Mouse (Mus musculus) ES-E14 (cell line): ENCODE measurements at regions not wholly inside any gene's neighbourhood (a gene's known extent, or its start where the extent isn't known, plus 50 kb on each side); places are given as distances from the start of the nearest gene placed in this dataset.

Experiments
- DNase-seq: peaks from one replicate; pipeline ENCODE4 v3.0.0-alpha.2; 2013; ENCODE audit warnings: low read depth, low spot score
- H3K27ac ChIP-seq: 2 replicates; pipeline ENCODE4 v1.5.1; 2012; ENCODE audit warnings: low read depth, mild to moderate bottlenecking, low read length, moderate library complexity, mixed read lengths; ENCODE audit not compliant: poor library complexity, insufficient read depth, severe bottlenecking
- H3K36me3 ChIP-seq: 2 replicates; pipeline ENCODE4 v1.6.1; 2012; ENCODE audit warnings: mild to moderate bottlenecking, low read length, moderate library complexity, mixed read lengths; ENCODE audit not compliant: control insufficient read depth, poor library complexity, insufficient read depth, severe bottlenecking
- H3K4me1 ChIP-seq, 2 experiments: fragments of 150-350 bp in 1 of 2; sonication (generic) in 1 of 2; 2 replicates each; pipeline ENCODE4 v1.6.1; 2012; ENCODE audit warnings: low read length in 2 of 2, mild to moderate bottlenecking in 1 of 2, mixed read lengths in 1 of 2; ENCODE audit not compliant: control insufficient read depth in 2 of 2, insufficient read depth in 2 of 2, poor library complexity in 1 of 2
- H3K4me3 ChIP-seq, 2 experiments: fragments of 150-350 bp in 1 of 2; sonication (generic) in 1 of 2; 2 replicates each; pipeline ENCODE4 v1.5.1; 2012; ENCODE audit warnings: low read length in 2 of 2, low read depth in 1 of 2, mild to moderate bottlenecking in 1 of 2, mixed read lengths in 1 of 2; ENCODE audit not compliant: insufficient read depth in 1 of 2, poor library complexity in 1 of 2, severe bottlenecking in 1 of 2
- H3K9ac ChIP-seq: 2 replicates; pipeline ENCODE4 v1.6.1; 2012; ENCODE audit warnings: low read depth, mild to moderate bottlenecking, low read length, mixed read lengths; ENCODE audit not compliant: poor library complexity, insufficient read depth, severe bottlenecking
- H3K9me3 ChIP-seq: fragments of 150-350 bp; sonication (generic); 2 replicates; pipeline ENCODE4 v1.6.1; 2012; ENCODE audit warnings: low read depth, mild to moderate bottlenecking, low read length; ENCODE audit not compliant: control insufficient read depth, insufficient read depth
- CHD2 ChIP-seq: IDR thresholded peaks from 2 replicates; pipeline ENCODE4 v1.6.1; 2014; ENCODE audit warnings: mild to moderate bottlenecking, low read depth, low read length, inconsistent platforms
- HCFC1 ChIP-seq: IDR thresholded peaks from 2 replicates; pipeline ENCODE4 v1.6.1; 2012; ENCODE audit warnings: low read length, inconsistent platforms, borderline replicate concordance; ENCODE audit not compliant: insufficient read depth
- MAFK ChIP-seq: IDR thresholded peaks from 2 replicates; pipeline ENCODE4 v1.6.1; 2014; ENCODE audit warnings: mild to moderate bottlenecking, low read depth, low read length, inconsistent platforms; ENCODE audit not compliant: insufficient read depth
- ZC3H11A ChIP-seq: IDR thresholded peaks from 2 replicates; pipeline ENCODE4 v1.6.1; 2012; ENCODE audit warnings: low read depth, mild to moderate bottlenecking, inconsistent platforms, low read length, borderline replicate concordance
- ZNF384 ChIP-seq: IDR thresholded peaks from 2 replicates; pipeline ENCODE4 v1.6.1; 2012; ENCODE audit warnings: low read depth, low read length, inconsistent platforms
- in situ Hi-C, 2 experiments: fragments of 600-800 bp; cut with MboI; formaldehyde crosslinking; loops; one replicate each; pipeline ENCODE4 v1.15.1; 2025; ENCODE audit warnings: low sequenced_read_pairs in 2 of 2, inconsistent platforms in 1 of 2; ENCODE audit not compliant: unreplicated experiment in 2 of 2

DNA sequence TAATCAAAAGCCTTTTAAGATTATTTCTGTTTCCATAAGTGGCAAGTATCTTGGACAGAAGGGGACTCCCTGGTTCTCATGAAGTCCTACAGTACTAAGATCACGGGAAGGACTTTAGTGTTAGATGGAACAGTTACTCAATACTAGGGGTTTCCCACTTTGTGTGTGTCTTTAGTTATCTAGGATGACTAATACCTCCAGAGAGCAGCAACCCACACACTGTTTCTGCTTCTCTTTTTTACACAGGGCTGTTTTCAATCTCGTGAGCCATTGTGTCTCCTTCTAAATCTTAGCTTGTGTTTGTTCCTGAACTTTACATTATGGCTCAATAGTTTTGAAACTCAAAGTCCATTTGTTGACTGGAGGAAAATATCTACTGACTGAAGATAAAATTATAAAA, 496.5 kb upstream of the Impg1 start:
- Histone ChIP-seq H3K36me3 (no peaks in the 10 kb centered on the region), H3K27ac (no peak overlapping the region), H3K4me1 (no peaks in the 10 kb centered on the region), H3K4me3 (no peak overlapping the region), H3K9me3 (no peaks in the 10 kb centered on the region), H3K9ac (no peak overlapping the region)
- TF ChIP-seq HCFC1: no peak
- no peak for TF ChIP-seq CHD2
- no peak for TF ChIP-seq ZNF384
- no peak for TF ChIP-seq MAFK
- no peak for TF ChIP-seq ZC3H11A
- in situ Hi-C loops: no loop called here
- no peak for DNase-seq

DNA sequence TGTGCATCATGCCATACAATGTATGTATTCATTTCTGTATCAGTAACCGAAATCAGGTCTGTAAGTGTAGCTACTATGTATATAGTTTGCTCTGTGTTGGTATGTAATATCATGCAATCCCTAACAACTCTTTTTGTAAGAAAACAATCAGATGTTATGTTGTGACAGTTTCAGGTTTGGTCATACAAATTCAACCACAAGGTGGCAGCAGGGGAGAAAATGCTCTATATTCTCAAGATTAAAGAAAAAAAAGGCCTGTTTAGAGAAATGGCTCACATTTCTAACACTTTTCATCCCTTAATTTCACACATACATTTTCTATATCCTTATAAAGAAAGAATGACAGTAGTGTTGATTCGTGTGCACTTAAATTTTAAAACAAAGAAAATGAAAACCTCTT, 477.7 kb upstream of the Impg1 start:
- no peak for DNase-seq
- TF ChIP-seq CHD2 (no peak), ZNF384 (no peak), ZC3H11A (0 out of 2 replicates have a peak, but pooled peaks have one; percentile 28)
- Histone ChIP-seq H3K36me3 (no peaks in the 10 kb centered on the region), H3K27ac (no peak overlapping the region), H3K9ac (no peak overlapping the region), H3K9me3 (no peaks in the 10 kb centered on the region), H3K4me1 (no peaks in the 10 kb centered on the region), H3K4me3 (no peak overlapping the region)
- in situ Hi-C loops: no loop called here

DNA sequence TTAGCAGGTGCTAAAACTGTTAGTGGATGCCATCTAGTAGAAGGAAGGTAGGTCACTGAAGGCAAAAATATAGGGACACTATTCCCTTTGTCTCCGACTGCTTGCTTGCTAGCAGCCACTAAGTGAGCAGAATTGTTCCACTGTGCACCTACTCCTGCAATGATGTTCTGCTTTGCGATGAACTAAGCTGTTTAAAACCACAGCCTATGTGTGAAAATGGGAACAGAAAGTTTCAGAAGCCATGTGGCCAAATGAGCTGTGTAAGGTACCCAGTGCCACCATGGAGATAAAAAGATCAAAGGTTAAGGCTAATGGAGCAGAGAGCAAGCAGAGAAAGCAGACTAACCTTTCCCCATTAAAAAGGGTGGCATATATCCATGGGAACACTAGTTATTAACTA, 476.1 kb upstream of the Impg1 start:
- TF ChIP-seq ZNF384: no peak
- TF ChIP-seq ZC3H11A: no peak
- no peak for TF ChIP-seq CHD2
- no peak for TF ChIP-seq HCFC1
- no peak for TF ChIP-seq MAFK
- in situ Hi-C loops: no loop called here
- H3K36me3 ChIP-seq: no peaks in the 10 kb centered on the region

DNA sequence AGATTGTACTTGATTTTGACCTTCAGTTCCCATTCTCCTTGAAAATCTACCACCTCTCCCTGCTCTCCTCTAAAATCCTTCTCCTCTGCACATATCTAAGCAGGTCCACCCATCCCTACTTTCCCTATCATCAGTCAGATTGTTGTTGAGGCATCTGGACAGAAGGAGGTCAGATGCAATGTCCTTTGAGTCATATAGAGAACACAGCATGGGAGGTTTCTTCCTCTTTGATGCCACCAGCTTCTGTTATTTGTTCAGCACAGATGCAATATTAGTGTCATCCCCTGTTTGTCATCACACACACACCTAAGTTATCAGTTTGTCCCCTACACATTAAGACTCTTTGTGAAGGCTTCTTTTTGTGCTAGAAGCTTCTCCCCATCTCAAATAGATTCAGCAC, 473.0 kb upstream of the Impg1 start:
- Histone ChIP-seq H3K9me3 (no peaks in the 10 kb centered on the region), H3K27ac (no peak overlapping the region), H3K36me3 (no peaks in the 10 kb centered on the region), H3K4me1 (no peaks in the 10 kb centered on the region), H3K9ac (no peak overlapping the region), H3K4me3 (no peak overlapping the region)
- DNase-seq: no peak
- in situ Hi-C loops: no loop called here
- TF ChIP-seq MAFK: no peak
- no peak for TF ChIP-seq CHD2
- TF ChIP-seq ZNF384: no peak
- no peak for TF ChIP-seq ZC3H11A
- no peak for TF ChIP-seq HCFC1

More for the DNA sequence above, 476.1 kb upstream of the Impg1 start:
- H3K9me3 ChIP-seq: no peaks in the 10 kb centered on the region
- no peak for DNase-seq
- H3K4me1 ChIP-seq: no peaks in the 10 kb centered on the region
- H3K4me3 ChIP-seq: no peak overlapping the region
- no peak overlapping the region for H3K27ac ChIP-seq
- H3K9ac ChIP-seq: no peak overlapping the region

DNA sequence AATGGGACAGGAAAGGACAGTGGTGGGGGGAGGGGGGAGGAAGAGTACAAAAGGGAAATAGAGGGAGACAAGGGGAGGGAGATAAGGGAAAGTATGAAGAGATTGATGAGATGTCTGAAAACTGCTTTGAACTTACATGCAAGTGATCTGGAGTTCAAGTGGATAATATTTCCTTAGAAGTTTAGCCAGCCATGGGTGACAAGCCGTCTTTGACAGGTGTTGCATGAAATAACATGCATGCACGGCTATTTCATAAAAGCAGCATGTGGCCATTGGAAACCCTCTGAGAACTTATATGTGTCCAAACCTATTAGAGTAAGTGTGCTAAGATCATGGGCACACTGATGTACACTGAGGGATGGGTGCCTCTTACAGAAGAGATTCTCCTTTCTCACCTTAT, 465.3 kb upstream of the Impg1 start:
- Histone ChIP-seq H3K27ac (no peak overlapping the region), H3K9ac (no peak overlapping the region), H3K36me3 (no peaks in the 10 kb centered on the region), H3K9me3 (no peaks in the 10 kb centered on the region), H3K4me1 (no peaks in the 10 kb centered on the region), H3K4me3 (no peak overlapping the region)
- DNase-seq: no peak
- in situ Hi-C loops: no loop called here
- no peak for TF ChIP-seq MAFK
- TF ChIP-seq ZNF384: no peak
- no peak for TF ChIP-seq ZC3H11A
- no peak for TF ChIP-seq CHD2
- TF ChIP-seq HCFC1: no peak
